Mouse (Mus musculus) small intestine, adult 2 months (tissue): ENCODE measurements at regions not wholly inside any gene's neighbourhood (a gene's known extent, or its start where the extent isn't known, plus 50 kb on each side); places are given as distances from the start of the nearest gene placed in this dataset.

Experiments used
- CTCF ChIP-seq: fragments of 200-500 bp; IDR thresholded peaks from 2 replicates; pipeline ENCODE4 v1.5.1; 2012; ENCODE audit warnings: low read depth, mild to moderate bottlenecking, control low read depth, inconsistent platforms, low read length, moderate library complexity, mixed read lengths; ENCODE audit not compliant: insufficient replicate concordance, insufficient read length; ENCODE audit errors: extremely low read depth
- POLR2A ChIP-seq: fragments of 200-500 bp; IDR thresholded peaks from 2 replicates; pipeline ENCODE4 v1.6.1; 2012; ENCODE audit warnings: low read depth, mild to moderate bottlenecking, control low read depth, inconsistent platforms, low read length, moderate library complexity

- no peak for TF ChIP-seq POLR2A
- TF ChIP-seq CTCF = no peak
Measured at GRCm38 (mm10) chrX:11190851-11191250, 108.2 kb upstream of the H2al1a start.
